ENCODE assay signal across 11 mouse cellular contexts in genomic region chr2:163356113-163356840, GRCm38 (mm10). TPM values are rescaled to one million over a fixed set of nuclear protein-coding genes. Genes with fewer than 3 reads are reported as not detected.
DNase-seq lines count a peak whose midpoint lies in the region; ATAC-seq and TF ChIP-seq lines count a peak whose summit lies in the region.
"Had no signal": no experiment of that assay in that cellular context is flagged by ENCODE, and none has a peak within 500 bp of the region (broad histone marks: within the 10 kb centered on the region; RNA-seq: fewer than 3 reads in every experiment).

No protein-coding gene starts in this region.

- peak; percentile 85 for TF ChIP-seq EP300 in liver, embryonic 14.5 days (IDR thresholded peaks at IDR 0.05; ENCODE audit: low read depth)

- no peak overlapping the region for H3K4me2 ChIP-seq in heart, embryonic 15.5 days
- peak overlapping the region; percentile 81 for H3K4me2 ChIP-seq in liver, embryonic 14.5 days (ENCODE audit: low read depth)
- H3K4me2 ChIP-seq: embryonic facial prominence, embryonic 15.5 days had no signal

- peaks cover 89% of the 10 kb centered on the region for H3K4me1 ChIP-seq in heart, embryonic 15.5 days (replicated peaks)
- H3K4me1 ChIP-seq in G1E (ENCODE audit: insufficient read depth, low read depth, low read length), result peaks cover 82% of the 10 kb centered on the region
- H3K4me1 ChIP-seq in liver, embryonic 14.5 days (replicated peaks; ENCODE audit: control insufficient read depth in 2 of 2, insufficient read depth in 2 of 2, low read length in 1 of 2), result peaks cover 39 to 51% of the 10 kb centered on the region in 2 experiments

- peak overlapping the region; percentile 92 for H3K27ac ChIP-seq in heart, embryonic 15.5 days
- peak overlapping the region; percentile 93 for H3K27ac ChIP-seq in liver, embryonic 14.5 days
- H3K27ac ChIP-seq: embryonic facial prominence, embryonic 15.5 days had no signal

- no peaks in the 10 kb centered on the region for H3K27me3 ChIP-seq in heart, embryonic 15.5 days
- no peaks in the 10 kb centered on the region; the same call in 1 of the 2 replicates for H3K27me3 ChIP-seq in G1E (ENCODE audit: insufficient read depth, low read length)
- H3K27me3 ChIP-seq in liver, embryonic 14.5 days (ENCODE audit: control insufficient read depth, insufficient read depth, low read length), result no peaks in the 10 kb centered on the region
- H3K27me3 ChIP-seq: embryonic facial prominence, embryonic 15.5 days had no signal

- no peak for ATAC-seq in heart, embryonic 15.5 days (replicated peaks; ENCODE audit: insufficient number of reproducible peaks, insufficient read depth, low FRiP score, low read depth)
- ATAC-seq in G1E (ENCODE audit: extremely low read depth, insufficient number of reproducible peaks, low FRiP score, poor library complexity, severe bottlenecking), result peak; percentile 78
- ATAC-seq in liver, embryonic 14.5 days (ENCODE audit: insufficient read depth), result peak; percentile 87
- ATAC-seq: hindbrain, embryonic 16.5 days had no signal

- H3K9ac ChIP-seq in heart, embryonic 15.5 days, result no peak overlapping the region
- H3K9ac ChIP-seq in liver, embryonic 14.5 days (replicated peaks), result peak overlapping the region; percentile 72
- H3K9ac ChIP-seq: embryonic facial prominence, embryonic 15.5 days had no signal

- WGBS in heart, embryonic 15.5 days, result 55% methylated on average over 12 of the region's 12 CpGs
- 21% methylated on average over 12 of the region's 12 CpGs for WGBS in liver, embryonic 14.5 days (ENCODE audit: insufficient replicate concordance)

- H3K9me3 ChIP-seq in heart, embryonic 15.5 days (replicated peaks), result no peaks in the 10 kb centered on the region
- no peaks in the 10 kb centered on the region for H3K9me3 ChIP-seq in G1E (replicated peaks)
- no peaks in the 10 kb centered on the region for H3K9me3 ChIP-seq in liver, embryonic 14.5 days (ENCODE audit: control insufficient read depth, low read length)
- H3K9me3 ChIP-seq: embryonic facial prominence, embryonic 15.5 days had no signal

- TF ChIP-seq CTCF in G1E (IDR thresholded peaks at IDR 0.05; ENCODE audit: low read depth, low read length), result no peak
- TF ChIP-seq CTCF in liver, embryonic 14.5 days (IDR thresholded peaks at IDR 0.05; ENCODE audit: low read depth), result no peak

- H3K4me3 ChIP-seq in heart, embryonic 15.5 days, result no peak overlapping the region
- peak overlapping the region; percentile 71 for H3K4me3 ChIP-seq in G1E (ENCODE audit: low read depth, low read length)
- H3K4me3 ChIP-seq in liver, embryonic 14.5 days (ENCODE audit: insufficient read depth in 1 of 2, low read depth in 2 of 2, low read length in 2 of 2), result peak overlapping the region; percentile 56 to 76
- H3K4me3 ChIP-seq: embryonic facial prominence, embryonic 15.5 days; megakaryocyte, embryonic 14.5 days had no signal

- H3K36me3 ChIP-seq in heart, embryonic 15.5 days, result no peaks in the 10 kb centered on the region
- H3K36me3 ChIP-seq in G1E (replicated peaks), result peaks cover 22% of the 10 kb centered on the region
- H3K36me3 ChIP-seq in liver, embryonic 14.5 days (replicated peaks; ENCODE audit: control insufficient read depth, insufficient read depth, low read depth), result no peaks in the 10 kb centered on the region
- H3K36me3 ChIP-seq: embryonic facial prominence, embryonic 15.5 days had no signal

- DNase-seq in heart, postnatal 4 days, result no peak
- peak; percentile 99 for DNase-seq in G1E (ENCODE audit: low spot score)
- DNase-seq in c-Kit-negative CD71-positive TER-119-positive erythroid progenitor cells, embryonic 14.5 days (ENCODE audit: low read depth, low spot score), result peak; percentile 80
- peak; percentile 74 to 81 (median 75) for DNase-seq in liver, embryonic 14.5 days (ENCODE audit: low read depth in 3 of 3, low spot score in 3 of 3)
- DNase-seq in cerebellum, adult 11-12 months, result no peak
- no peak for DNase-seq in ovary, postnatal 36 days (ENCODE audit: low spot score)
- DNase-seq: cerebellum, adult 18-20 months had no signal

RNA-seq across cellular contexts. Expression of gene Jph2, which starts 41.5 kb away (rescaled TPM):
- polyA plus RNA-seq in heart, embryonic 15.5 days (2015; fragmentation: Nextera tagmentation; extraction: Ambion mirVana), result 41.0 and 47.7 TPM in 2 replicates
- total RNA-seq in heart, postnatal 4 days (2021), result 100 to 1,000 TPM; 366 to 416 TPM
- total RNA-seq in G1E (2014; fragmentation: Nextera tagmentation), result not detected in 2 replicates
- total RNA-seq in G1E (2017), result 0.05 TPM in 1 of 2 replicates, not detected in the other
- polyA plus RNA-seq in G1E (2012), result not detected in 2 replicates
- 0.07 and 0.10 TPM in 2 replicates for polyA plus RNA-seq in liver, embryonic 14.5 days (2012; rRNA removed)
- polyA plus RNA-seq in liver, embryonic 14.5 days (2014; fragmentation: Nextera tagmentation; extraction: Ambion mirVana), result 0.03 TPM in 1 of 2 replicates, not detected in the other

Comparison
In these comparisons a context has a peak if more than half of its experiments do, and no peak if none do; other contexts are left out.
1. DNase-seq: peak in G1E (single experiment), c-Kit-negative CD71-positive TER-119-positive erythroid progenitor cells, embryonic 14.5 days (single experiment) and liver, embryonic 14.5 days (3 of 3); none in heart, postnatal 4 days (single experiment), cerebellum, adult 11-12 months (single experiment) and ovary, postnatal 36 days (single experiment).
2. RNA of gene Jph2, which starts 41.5 kb away (polyA plus RNA-seq): 41.0 to 47.7 TPM in heart, embryonic 15.5 days; 0.03 to 0.10 TPM in liver, embryonic 14.5 days and not detected in G1E; every median in the first group is over 10 times any median in the second.